Mouse (Mus musculus): ENCODE data around the gene Gamt. TPM values are rescaled to one million over a fixed set of nuclear protein-coding genes. Genes with fewer than 3 reads are reported as not detected.
A peak's percentile ranks its signal among the peaks of the same experiment; 100 is the strongest.

The Gamt gene
- polyA plus RNA-seq, 1 experiment from 2014 or later: 18.7 TPM

- 92% methylated on average over 9 of the region's 9 CpGs for WGBS
- H3K4me2 ChIP-seq (ENCODE audit: low read length): no peak overlapping the region
- ATAC-seq: no peak
Measured at GRCm38 (mm10) chr10:80278390-80278789, 17.6 kb upstream of the Gamt start.

DNA sequence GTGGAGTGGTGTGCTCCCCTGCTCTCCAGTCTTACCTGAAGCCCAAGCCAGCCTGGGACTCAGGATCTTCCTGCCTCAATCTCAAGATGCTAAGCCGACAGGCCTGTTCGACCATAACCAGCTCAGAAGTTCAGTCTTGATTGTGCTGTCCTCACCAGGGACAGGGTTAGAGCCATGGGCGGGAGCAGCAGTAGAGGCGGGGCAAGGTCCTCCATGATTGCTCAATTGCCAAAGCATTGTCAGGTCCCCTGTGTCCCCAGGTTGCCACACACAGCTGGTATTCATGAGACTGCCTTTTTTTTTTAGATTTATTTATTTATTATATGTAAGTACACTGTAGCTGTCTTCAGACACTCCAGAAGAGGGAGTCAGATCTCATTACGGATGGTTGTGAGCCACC, 15.4 kb upstream of the Gamt start:
- ATAC-seq (no peak), DNase-seq (ENCODE audit: low spot score) (no peak)
- no peak overlapping the region for H3K4me2 ChIP-seq (ENCODE audit: low read length)
- WGBS: 86% methylated on average over 5 of the region's 5 CpGs
- no peak overlapping the region for H3K9ac ChIP-seq (ENCODE audit: low read length)
- H3K27me3 ChIP-seq (replicated peaks; ENCODE audit: control insufficient read depth, insufficient read depth, low read length): no peaks in the 10 kb centered on the region
- peaks cover 88% of the 10 kb centered on the region for H3K36me3 ChIP-seq (ENCODE audit: control insufficient read depth, insufficient read depth, low read length)
- H3K4me1 ChIP-seq (ENCODE audit: control insufficient read depth, insufficient read depth, low read length): no peaks in the 10 kb centered on the region
- no peaks in the 10 kb centered on the region for H3K9me3 ChIP-seq (replicated peaks; ENCODE audit: control insufficient read depth, low read length)
- H3K27ac ChIP-seq (ENCODE audit: low read depth, low read length): no peak overlapping the region
- H3K4me3 ChIP-seq (ENCODE audit: low read depth, low read length): no peak overlapping the region

More at GRCm38 (mm10) chr10:80278390-80278789, 17.6 kb upstream of the Gamt start:
- Histone ChIP-seq H3K27ac (ENCODE audit: low read depth, low read length) (no peak overlapping the region), H3K27me3 (replicated peaks; ENCODE audit: control insufficient read depth, insufficient read depth, low read length) (no peaks in the 10 kb centered on the region), H3K9me3 (replicated peaks; ENCODE audit: control insufficient read depth, low read length) (no peaks in the 10 kb centered on the region), H3K9ac (ENCODE audit: low read length) (no peak overlapping the region), H3K4me3 (ENCODE audit: low read depth, low read length) (no peak overlapping the region), H3K4me1 (ENCODE audit: control insufficient read depth, insufficient read depth, low read length) (no peaks in the 10 kb centered on the region), H3K36me3 (ENCODE audit: control insufficient read depth, insufficient read depth, low read length) (peaks cover 98% of the 10 kb centered on the region)
- no peak for DNase-seq (ENCODE audit: low spot score)

GRCm38 (mm10) chr10:80273847-80274246, 13.0 kb upstream of the Gamt start:
- Histone ChIP-seq H3K36me3 (ENCODE audit: control insufficient read depth, insufficient read depth, low read length) (peaks cover 65% of the 10 kb centered on the region), H3K27me3 (replicated peaks; ENCODE audit: control insufficient read depth, insufficient read depth, low read length) (no peaks in the 10 kb centered on the region), H3K9me3 (replicated peaks; ENCODE audit: control insufficient read depth, low read length) (no peaks in the 10 kb centered on the region), H3K4me2 (ENCODE audit: low read length) (no peak overlapping the region), H3K27ac (ENCODE audit: low read depth, low read length) (no peak overlapping the region), H3K9ac (ENCODE audit: low read length) (no peak overlapping the region), H3K4me3 (ENCODE audit: low read depth, low read length) (no peak overlapping the region), H3K4me1 (ENCODE audit: control insufficient read depth, insufficient read depth, low read length) (no peaks in the 10 kb centered on the region)
- WGBS: 91% methylated on average over 3 of the region's 3 CpGs
- DNase-seq (ENCODE audit: low spot score) (no peak), ATAC-seq (no peak)

DNA sequence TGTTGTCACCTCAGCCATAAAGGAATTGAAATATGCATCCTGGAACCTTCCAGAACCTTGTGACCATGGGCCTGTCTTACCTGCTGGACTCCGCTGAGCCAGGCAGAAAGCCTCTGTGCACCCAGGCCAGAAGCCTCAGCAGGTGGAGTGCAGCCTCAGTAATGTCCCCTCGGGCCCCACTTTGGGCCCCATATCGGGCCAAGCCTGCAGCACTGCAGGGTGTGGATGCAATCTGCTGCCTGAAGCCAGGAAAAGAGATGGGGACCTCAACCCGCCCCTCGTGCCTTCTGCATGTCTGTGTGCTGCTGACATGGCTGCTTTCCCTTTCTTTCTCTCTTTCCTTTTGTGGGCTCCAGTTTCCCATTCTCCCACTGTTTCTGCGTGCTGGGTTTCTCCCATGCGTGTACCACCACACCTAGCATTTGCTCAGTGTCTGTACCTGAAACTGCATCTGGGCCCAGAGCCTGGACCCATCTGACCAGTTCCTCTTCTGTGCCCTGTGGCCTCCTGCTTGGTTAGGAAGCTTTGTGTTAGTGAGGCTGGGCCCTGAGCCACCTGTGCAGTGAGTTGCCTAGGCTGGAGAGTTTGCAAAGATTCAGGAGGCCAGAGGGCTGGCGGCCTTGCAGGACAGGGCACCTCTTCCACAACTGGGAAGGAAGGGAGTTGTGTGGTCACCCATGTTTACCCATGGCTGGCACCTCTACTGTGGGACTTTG, 11.2 kb upstream of the Gamt start:
- H3K27ac ChIP-seq (ENCODE audit: low read depth, low read length): no peak overlapping the region
- no peaks in the 10 kb centered on the region for H3K27me3 ChIP-seq (replicated peaks; ENCODE audit: control insufficient read depth, insufficient read depth, low read length)
- H3K4me2 ChIP-seq (ENCODE audit: low read length): no peak overlapping the region
- H3K9ac ChIP-seq (ENCODE audit: low read length): no peak overlapping the region
- no peak for DNase-seq (ENCODE audit: low spot score)
- peaks cover 55% of the 10 kb centered on the region for H3K36me3 ChIP-seq (ENCODE audit: control insufficient read depth, insufficient read depth, low read length)
- ATAC-seq: no peak
- H3K4me1 ChIP-seq (ENCODE audit: control insufficient read depth, insufficient read depth, low read length): peaks cover 10% of the 10 kb centered on the region
- 88% methylated on average over 8 of the region's 8 CpGs for WGBS
- H3K9me3 ChIP-seq (replicated peaks; ENCODE audit: control insufficient read depth, low read length): no peaks in the 10 kb centered on the region
- no peak overlapping the region for H3K4me3 ChIP-seq (ENCODE audit: low read depth, low read length)

- DNase-seq (ENCODE audit: low spot score) (no peak), ATAC-seq (no peak)
- Histone ChIP-seq H3K4me1 (ENCODE audit: control insufficient read depth, insufficient read depth, low read length) (peaks cover 17% of the 10 kb centered on the region), H3K9me3 (replicated peaks; ENCODE audit: control insufficient read depth, low read length) (no peaks in the 10 kb centered on the region), H3K27me3 (replicated peaks; ENCODE audit: control insufficient read depth, insufficient read depth, low read length) (no peaks in the 10 kb centered on the region), H3K36me3 (ENCODE audit: control insufficient read depth, insufficient read depth, low read length) (peaks cover 49% of the 10 kb centered on the region), H3K9ac (ENCODE audit: low read length) (0 out of 2 replicates have a peak overlapping the region, but pooled peaks have one; percentile 3), H3K27ac (ENCODE audit: low read depth, low read length) (no peak overlapping the region), H3K4me3 (ENCODE audit: low read depth, low read length) (no peak overlapping the region), H3K4me2 (ENCODE audit: low read length) (no peak overlapping the region)
- 82% methylated on average over 5 of the region's 5 CpGs for WGBS
Measured at GRCm38 (mm10) chr10:80271186-80271843, 10.5 kb upstream of the Gamt start.

DNA sequence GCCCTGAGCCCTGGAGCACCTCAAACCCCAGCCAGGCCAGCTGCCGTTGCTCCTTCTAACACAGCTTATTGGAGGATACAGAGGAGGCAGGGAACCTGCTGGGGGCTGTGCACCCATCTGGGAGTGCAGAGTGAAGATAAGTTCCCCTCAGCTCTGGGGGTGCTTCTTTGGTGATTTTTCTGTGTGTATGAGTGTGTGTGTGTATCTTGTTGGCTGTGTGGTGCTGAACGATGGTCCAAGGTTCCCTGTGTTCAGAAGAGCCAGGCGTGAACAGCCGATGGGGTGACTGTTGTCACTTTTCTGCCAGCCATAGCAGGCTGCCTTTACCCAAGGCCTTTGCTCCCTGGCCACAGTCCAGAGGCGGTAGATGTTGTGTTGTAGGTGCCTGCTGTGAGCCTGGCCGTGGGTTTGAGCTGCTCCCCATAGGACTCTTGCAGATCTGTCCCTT, 9.9 kb upstream of the Gamt start:
- no peak overlapping the region for H3K27ac ChIP-seq (ENCODE audit: low read depth, low read length)
- H3K4me1 ChIP-seq (ENCODE audit: control insufficient read depth, insufficient read depth, low read length): peaks cover 22% of the 10 kb centered on the region
- 78% methylated on average over 6 of the region's 6 CpGs for WGBS

GRCm38 (mm10) chr10:80270099-80270498, 9.3 kb upstream of the Gamt start:
- H3K36me3 ChIP-seq (ENCODE audit: control insufficient read depth, insufficient read depth, low read length): peaks cover 36% of the 10 kb centered on the region
- H3K9ac ChIP-seq (ENCODE audit: low read length): no peak overlapping the region
- WGBS: 91% methylated on average over 2 of the region's 2 CpGs
- no peaks in the 10 kb centered on the region for H3K9me3 ChIP-seq (replicated peaks; ENCODE audit: control insufficient read depth, low read length)
- H3K4me2 ChIP-seq (ENCODE audit: low read length): no peak overlapping the region
- H3K27me3 ChIP-seq (replicated peaks; ENCODE audit: control insufficient read depth, insufficient read depth, low read length): no peaks in the 10 kb centered on the region
- H3K4me1 ChIP-seq (ENCODE audit: control insufficient read depth, insufficient read depth, low read length): peaks cover 24% of the 10 kb centered on the region
- no peak overlapping the region for H3K4me3 ChIP-seq (ENCODE audit: low read depth, low read length)
- no peak overlapping the region for H3K27ac ChIP-seq (ENCODE audit: low read depth, low read length)
- DNase-seq (ENCODE audit: low spot score) (no peak), ATAC-seq (no peak)

More for the DNA sequence above, 9.9 kb upstream of the Gamt start:
- Histone ChIP-seq H3K9me3 (replicated peaks; ENCODE audit: control insufficient read depth, low read length) (no peaks in the 10 kb centered on the region), H3K36me3 (ENCODE audit: control insufficient read depth, insufficient read depth, low read length) (peaks cover 43% of the 10 kb centered on the region), H3K4me2 (ENCODE audit: low read length) (no peak overlapping the region), H3K9ac (ENCODE audit: low read length) (no peak overlapping the region), H3K4me3 (ENCODE audit: low read depth, low read length) (no peak overlapping the region), H3K27me3 (replicated peaks; ENCODE audit: control insufficient read depth, insufficient read depth, low read length) (no peaks in the 10 kb centered on the region)
- ATAC-seq (no peak), DNase-seq (ENCODE audit: low spot score) (no peak)

- Histone ChIP-seq H3K4me1 (ENCODE audit: control insufficient read depth, insufficient read depth, low read length) (peaks cover 39% of the 10 kb centered on the region), H3K36me3 (ENCODE audit: control insufficient read depth, insufficient read depth, low read length) (peaks cover 9% of the 10 kb centered on the region; the same call in 1 of the 2 replicates), H3K9me3 (replicated peaks; ENCODE audit: control insufficient read depth, low read length) (no peaks in the 10 kb centered on the region), H3K9ac (ENCODE audit: low read length) (peak overlapping the region; percentile 99), H3K27ac (ENCODE audit: low read depth, low read length) (peak overlapping the region; percentile 63; the same call in 1 of the 2 replicates), H3K4me2 (ENCODE audit: low read length) (peak overlapping the region; percentile 58), H3K27me3 (replicated peaks; ENCODE audit: control insufficient read depth, insufficient read depth, low read length) (no peaks in the 10 kb centered on the region), H3K4me3 (ENCODE audit: low read depth, low read length) (peak overlapping the region; percentile 77)
- under 1% methylated on average over 17 of the region's 18 CpGs for WGBS
- no peak for DNase-seq (ENCODE audit: low spot score)
- ATAC-seq: no peak
Measured at GRCm38 (mm10) chr10:80265149-80265486, 4.3 kb upstream of the Gamt start.

All from forebrain, embryonic 14.5 days (tissue).